Mouse (Mus musculus): ENCODE results near the gene Ddx54. TPM values are rescaled to one million over a fixed set of nuclear protein-coding genes. Genes with fewer than 3 reads are reported as not detected.

The Ddx54 gene
- total RNA-seq, 2 experiments from 2014 or later = 40.7 to 42.5 TPM

GRCm38 (mm10) chr5:120635633-120636032 is 23.1 kb downstream of the Ddx54 start:
- no peak for DNase-seq (ENCODE audit: extremely low spot score in 1 of 2, low spot score in 1 of 2)

- DNase-seq (ENCODE audit: extremely low spot score in 1 of 2, low spot score in 1 of 2) = no peak
Observed at GRCm38 (mm10) chr5:120640094-120640493, 27.6 kb downstream of the Ddx54 start.

GRCm38 (mm10) chr5:120643365-120644085 is 31.0 kb downstream of the Ddx54 start:
- DNase-seq (ENCODE audit: extremely low spot score in 1 of 2, low spot score in 1 of 2) = no peak

GRCm38 (mm10) chr5:120644227-120644626 is 31.7 kb downstream of the Ddx54 start:
- no peak for DNase-seq (ENCODE audit: extremely low spot score in 1 of 2, low spot score in 1 of 2)

- DNase-seq (ENCODE audit: extremely low spot score in 1 of 2, low spot score in 1 of 2) = no peak
Observed at GRCm38 (mm10) chr5:120645851-120646250, 33.3 kb downstream of the Ddx54 start.

- DNase-seq (ENCODE audit: extremely low spot score in 1 of 2, low spot score in 1 of 2) = no peak
Observed at GRCm38 (mm10) chr5:120647361-120647760, 34.8 kb downstream of the Ddx54 start.

GRCm38 (mm10) chr5:120647814-120648491 is 35.4 kb downstream of the Ddx54 start:
- no peak for DNase-seq (ENCODE audit: extremely low spot score in 1 of 2, low spot score in 1 of 2)

GRCm38 (mm10) chr5:120648569-120649373 is 36.2 kb downstream of the Ddx54 start, which contains the start of gene Rasal1:
TSS of gene Rasal1 (plus strand) at chr5:120648812.
- DNase-seq (ENCODE audit: extremely low spot score in 1 of 2, low spot score in 1 of 2) = peak; percentile 77 to 80

GRCm38 (mm10) chr5:120649374-120649933 is 36.9 kb downstream of the Ddx54 start:
- DNase-seq (ENCODE audit: extremely low spot score in 1 of 2, low spot score in 1 of 2) = no peak

GRCm38 (mm10) chr5:120649938-120650337 is 37.4 kb downstream of the Ddx54 start:
- DNase-seq (ENCODE audit: extremely low spot score in 1 of 2, low spot score in 1 of 2) = no peak

GRCm38 (mm10) chr5:120651230-120651629 is 38.7 kb downstream of the Ddx54 start:
- no peak for DNase-seq (ENCODE audit: extremely low spot score in 1 of 2, low spot score in 1 of 2)

GRCm38 (mm10) chr5:120652915-120653701 is 40.6 kb downstream of the Ddx54 start:
- no peak for DNase-seq (ENCODE audit: extremely low spot score in 1 of 2, low spot score in 1 of 2)

- DNase-seq (ENCODE audit: extremely low spot score in 1 of 2, low spot score in 1 of 2) = no peak
Observed at GRCm38 (mm10) chr5:120653873-120654272, 41.3 kb downstream of the Ddx54 start.

- peak in 1 of 2 experiments; percentile 53 for DNase-seq (ENCODE audit: extremely low spot score in 1 of 2, low spot score in 1 of 2)
Observed at GRCm38 (mm10) chr5:120656281-120656751, 43.8 kb downstream of the Ddx54 start.

- DNase-seq (ENCODE audit: extremely low spot score in 1 of 2, low spot score in 1 of 2) = no peak
Observed at GRCm38 (mm10) chr5:120660816-120661215, 48.3 kb downstream of the Ddx54 start.

- no peak for DNase-seq (ENCODE audit: extremely low spot score in 1 of 2, low spot score in 1 of 2)
Observed at GRCm38 (mm10) chr5:120664888-120665287, 52.3 kb downstream of the Ddx54 start.

GRCm38 (mm10) chr5:120668761-120669160 is 56.2 kb downstream of the Ddx54 start:
- no peak for DNase-seq (ENCODE audit: extremely low spot score in 1 of 2, low spot score in 1 of 2)

GRCm38 (mm10) chr5:120670132-120670531 is 57.6 kb downstream of the Ddx54 start:
- no peak for DNase-seq (ENCODE audit: extremely low spot score in 1 of 2, low spot score in 1 of 2)

- DNase-seq (ENCODE audit: extremely low spot score in 1 of 2, low spot score in 1 of 2) = no peak
Observed at GRCm38 (mm10) chr5:120671865-120672264, 59.3 kb downstream of the Ddx54 start.

GRCm38 (mm10) chr5:120673626-120674025 is 61.1 kb downstream of the Ddx54 start:
- DNase-seq (ENCODE audit: extremely low spot score in 1 of 2, low spot score in 1 of 2) = peak; percentile 61 to 83
